Mouse (Mus musculus): ENCODE data around the gene Napa. TPM values are rescaled to one million over a fixed set of nuclear protein-coding genes. Genes with fewer than 3 reads are reported as not detected.

Gene Napa
- 160 and 181 TPM in 2 replicates for polyA plus RNA-seq (2012)

DNA sequence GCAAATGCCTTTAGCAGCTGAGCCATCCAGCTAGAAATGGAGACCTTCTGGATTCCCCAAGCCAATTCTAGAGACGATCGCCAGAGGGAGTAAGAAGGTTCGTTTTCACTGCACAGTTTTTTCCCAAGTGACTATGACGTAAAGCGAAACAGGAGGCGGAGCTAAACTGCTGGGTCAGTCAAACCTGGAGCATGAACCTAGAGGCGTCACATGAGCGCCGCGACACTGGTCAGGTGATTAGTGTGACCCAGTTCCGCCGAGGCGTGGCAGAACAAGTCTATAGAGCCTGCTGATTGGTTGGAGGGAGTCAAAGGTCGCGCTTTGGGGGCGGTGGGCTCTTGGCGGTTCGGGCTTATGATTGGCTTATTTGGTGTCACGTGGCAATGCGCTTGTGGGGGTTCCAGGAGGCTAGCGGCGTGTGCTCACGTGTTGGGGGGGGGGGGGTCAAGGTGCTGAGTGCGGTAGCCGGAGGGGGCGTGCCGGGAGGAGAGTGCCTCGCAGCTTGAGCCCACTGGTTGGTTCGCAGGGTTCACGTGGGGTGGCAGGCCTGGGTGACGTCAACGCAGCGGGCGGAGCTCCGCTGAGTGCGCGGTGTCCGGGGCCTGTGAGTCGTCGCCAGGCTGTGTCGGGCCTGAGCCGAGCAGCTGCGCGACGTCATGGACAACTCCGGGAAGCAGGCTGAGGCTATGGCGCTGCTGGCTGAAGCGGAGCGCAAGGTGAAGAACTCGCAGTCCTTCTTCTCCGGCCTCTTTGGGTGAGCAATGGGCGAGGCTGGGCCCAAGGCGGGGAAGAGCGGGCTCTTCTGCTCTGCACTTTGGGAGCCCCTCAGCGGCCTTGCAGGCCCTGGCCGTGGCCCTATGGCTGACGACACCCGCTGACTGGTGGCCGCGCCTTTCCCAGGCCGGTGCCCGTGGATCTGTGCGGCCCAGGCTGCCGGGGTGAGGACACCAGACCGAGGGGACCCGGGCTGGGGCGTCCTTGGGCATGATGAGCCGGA lies at the start of gene Napa:
Gene Napa (plus strand): TSS at position 438 of the 997 bp plus-strand sequence.

GRCm38 (mm10) chr7:16061219-16062098 lies 36.8 kb upstream of the Napa start, which contains the start of gene Zfp541:
TSS of gene Zfp541 (plus strand) at chr7:16061814.

DNA sequence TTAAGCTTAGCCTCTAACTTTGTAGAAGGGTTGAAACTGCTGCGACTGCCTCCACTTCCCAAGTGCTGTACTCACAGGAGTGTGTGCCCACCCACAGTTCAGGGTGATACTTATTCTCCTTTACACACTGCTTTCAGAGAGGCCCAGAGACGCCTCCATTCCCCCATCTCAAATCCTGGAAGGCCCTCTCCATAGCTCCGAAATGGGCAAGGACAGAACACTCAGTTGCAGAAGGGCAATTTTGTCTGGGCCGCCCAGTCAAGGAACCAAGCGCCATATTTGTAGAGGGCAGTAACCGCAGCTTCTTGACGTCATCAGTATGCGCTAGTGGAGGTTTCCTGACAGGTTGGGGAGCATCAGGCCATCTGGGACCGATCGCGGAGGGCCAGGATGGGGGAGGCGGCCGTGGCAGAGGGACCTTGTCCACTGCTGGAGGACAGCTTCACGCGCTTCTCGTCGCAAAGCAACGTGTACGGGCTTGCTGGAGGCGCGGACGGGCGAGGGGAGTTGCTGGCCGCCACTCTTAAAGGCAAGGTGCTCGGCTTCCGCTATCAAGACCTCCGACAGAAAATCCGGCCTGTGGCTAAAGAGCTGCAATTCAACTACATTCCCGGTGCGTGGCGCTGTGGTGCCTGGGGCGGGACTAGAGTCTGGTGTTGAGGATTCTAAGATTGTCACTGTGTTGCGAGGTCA lies 21.5 kb downstream of the Napa start, which contains the start of gene Kptn:
Gene Kptn (plus strand): TSS at position 327 of the 693 bp plus-strand sequence.

DNA sequence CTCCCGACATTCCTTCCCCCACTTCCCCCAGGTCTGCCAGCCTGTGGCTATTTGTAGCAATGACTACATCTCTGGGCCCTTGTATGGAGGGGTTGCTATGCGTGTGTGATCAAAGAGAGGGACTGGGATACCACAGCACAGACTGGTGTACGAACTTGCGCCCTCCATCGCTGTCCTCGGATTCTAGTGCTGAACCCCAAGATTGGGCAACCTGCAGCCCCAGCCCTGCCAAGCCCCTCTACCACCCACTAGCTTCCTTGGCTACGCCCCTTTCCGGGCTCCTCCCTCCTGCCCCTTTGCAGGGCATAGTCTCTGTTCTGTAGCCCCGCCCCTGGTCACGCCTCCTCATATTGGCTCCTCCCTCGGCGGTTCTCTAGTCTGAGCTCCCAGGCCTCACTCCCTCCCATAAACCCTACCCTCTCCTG lies 31.2 kb downstream of the Napa start, which contains the start of gene Slc8a2:
Gene Slc8a2 (plus strand): TSS at position 406 of the 425 bp plus-strand sequence.

Other genes with a start within 250 kb of the Napa start
- gene Crx, start 218.5 kb upstream of the Napa start, polyA plus RNA-seq (2012): not detected in 2 replicates
- not detected in 2 replicates for gene Crxos, start 215.8 kb upstream of the Napa start, polyA plus RNA-seq (2012)
- 460 and 532 TPM in 2 replicates for gene Selenow, start 176.1 kb upstream of the Napa start, polyA plus RNA-seq (2012)
- gene Nop53, start 152.4 kb upstream of the Napa start, polyA plus RNA-seq (2012): 809 and 1,046 TPM in 2 replicates
- 0.68 and 0.86 TPM in 2 replicates for gene Ehd2, start 130.9 kb upstream of the Napa start, polyA plus RNA-seq (2012)
- gene Bicra, start 50.5 kb upstream of the Napa start, polyA plus RNA-seq (2012): 63.5 and 81.0 TPM in 2 replicates
- 0.04 and 0.11 TPM in 2 replicates for gene Zfp541, start 36.6 kb upstream of the Napa start, polyA plus RNA-seq (2012)
- gene Kptn, start 21.4 kb downstream of the Napa start, polyA plus RNA-seq (2012): 28.6 and 33.0 TPM in 2 replicates
- gene Slc8a2, start 31.4 kb downstream of the Napa start, polyA plus RNA-seq (2012): 0.02 and 0.04 TPM in 2 replicates
- 0.96 and 1.4 TPM in 2 replicates for gene Meis3, start 76.6 kb downstream of the Napa start, polyA plus RNA-seq (2012)
- 33.3 and 38.6 TPM in 2 replicates for gene Dhx34, start 123.6 kb downstream of the Napa start, polyA plus RNA-seq (2012)
- 0.11 and 0.22 TPM in 2 replicates for gene C5ar2, start 145.7 kb downstream of the Napa start, polyA plus RNA-seq (2012)
- gene C5ar1, start 161.1 kb downstream of the Napa start, polyA plus RNA-seq (2012): 0.80 and 2.1 TPM in 2 replicates
- 61.1 and 83.1 TPM in 2 replicates for gene Inafm1, start 175.2 kb downstream of the Napa start, polyA plus RNA-seq (2012)
- 111 and 203 TPM in 2 replicates for gene Ccdc9, start 188.3 kb downstream of the Napa start, polyA plus RNA-seq (2012)
- gene Bbc3, start 209.9 kb downstream of the Napa start, polyA plus RNA-seq (2012): 373 and 459 TPM in 2 replicates